Mouse (Mus musculus): ENCODE results near the gene Tex21. TPM values are rescaled to one million over a fixed set of nuclear protein-coding genes. Genes with fewer than 3 reads are reported as not detected.
A peak's percentile ranks its signal among the peaks of the same experiment; 100 is the strongest.

The Tex21 gene
- polyA plus RNA-seq, 1 experiment from 2014 or later: not detected

DNA sequence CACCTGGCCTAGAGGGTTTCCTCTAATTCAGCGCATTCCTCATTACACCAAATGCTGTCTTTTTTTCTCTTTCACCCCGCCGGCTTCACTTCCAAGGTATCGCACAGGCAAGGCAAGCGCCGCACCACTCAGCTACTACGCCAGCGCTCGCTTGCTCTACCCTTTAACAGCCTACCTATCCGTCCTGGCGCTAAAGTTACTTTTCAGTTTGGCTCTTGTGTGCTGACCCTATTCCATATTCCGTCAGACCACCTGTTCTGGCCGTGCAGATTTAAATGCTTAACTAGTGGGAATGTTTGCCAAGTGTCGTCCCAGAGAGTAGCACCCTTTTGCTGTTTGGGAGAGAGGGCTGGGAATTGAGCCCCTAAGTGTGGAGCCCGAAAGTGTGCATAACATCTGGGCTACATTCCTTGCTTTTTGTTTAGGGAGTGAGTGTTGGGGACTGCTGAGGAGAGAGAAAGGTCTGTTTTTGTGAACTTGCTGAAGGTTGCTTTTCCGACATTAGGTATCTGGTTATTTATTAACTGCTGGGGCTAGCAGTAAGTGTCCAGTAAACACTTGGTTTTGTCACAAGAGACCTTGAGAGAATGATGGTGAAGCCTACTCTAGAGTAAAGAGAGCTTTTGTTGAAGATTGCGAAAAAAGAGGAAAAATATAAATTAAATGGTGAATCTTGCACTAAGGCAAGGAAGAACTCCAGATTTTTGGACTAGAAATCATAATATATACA is 9.7 kb upstream of the Tex21 start:
- Histone ChIP-seq H3K27me3 (no peaks in the 10 kb centered on the region), H3K9me3 (replicated peaks) (no peaks in the 10 kb centered on the region), H3K27ac (peak overlapping the region; percentile 92), H3K4me1 (peaks cover 23% of the 10 kb centered on the region), H3K4me3 (replicated peaks) (peak overlapping the region; percentile 59), H3K36me3 (no peaks in the 10 kb centered on the region), H3K9ac (peak overlapping the region; percentile 59), H3K4me2 (peak overlapping the region; percentile 78)
- WGBS: 5% methylated on average over 17 of the region's 17 CpGs
- ATAC-seq (replicated peaks; ENCODE audit: low FRiP score): no peak

DNA sequence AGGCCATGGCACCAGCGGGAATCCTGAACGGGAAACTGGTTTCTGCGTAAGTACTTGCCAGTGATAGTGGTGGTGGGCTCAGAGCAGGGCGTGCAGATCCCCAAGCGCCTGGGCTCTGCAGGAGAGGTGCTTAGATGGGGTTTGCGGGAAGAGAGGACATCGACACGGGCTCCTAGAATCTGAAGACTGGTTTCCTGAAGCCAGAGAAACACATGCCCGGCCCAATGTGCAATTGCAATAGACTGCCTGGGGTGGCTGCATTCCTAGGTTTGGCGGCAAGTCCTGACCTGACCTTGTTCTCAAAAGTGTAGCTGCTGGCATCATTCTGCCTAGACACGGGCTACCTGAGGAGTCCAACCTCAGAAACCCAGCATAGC is 8.9 kb upstream of the Tex21 start:
- H3K9me3 ChIP-seq (replicated peaks): no peaks in the 10 kb centered on the region
- H3K4me3 ChIP-seq (replicated peaks): peak overlapping the region; percentile 59
- no peaks in the 10 kb centered on the region for H3K36me3 ChIP-seq
- H3K27ac ChIP-seq: peak overlapping the region; percentile 92
- ATAC-seq (replicated peaks; ENCODE audit: low FRiP score): no peak; the same call in none of the 2 replicates
- peak overlapping the region; percentile 78 for H3K4me2 ChIP-seq
- under 1% methylated on average over 11 of the region's 11 CpGs for WGBS
- H3K27me3 ChIP-seq: no peaks in the 10 kb centered on the region
- peak overlapping the region; percentile 59 for H3K9ac ChIP-seq
- peaks cover 23% of the 10 kb centered on the region for H3K4me1 ChIP-seq

DNA sequence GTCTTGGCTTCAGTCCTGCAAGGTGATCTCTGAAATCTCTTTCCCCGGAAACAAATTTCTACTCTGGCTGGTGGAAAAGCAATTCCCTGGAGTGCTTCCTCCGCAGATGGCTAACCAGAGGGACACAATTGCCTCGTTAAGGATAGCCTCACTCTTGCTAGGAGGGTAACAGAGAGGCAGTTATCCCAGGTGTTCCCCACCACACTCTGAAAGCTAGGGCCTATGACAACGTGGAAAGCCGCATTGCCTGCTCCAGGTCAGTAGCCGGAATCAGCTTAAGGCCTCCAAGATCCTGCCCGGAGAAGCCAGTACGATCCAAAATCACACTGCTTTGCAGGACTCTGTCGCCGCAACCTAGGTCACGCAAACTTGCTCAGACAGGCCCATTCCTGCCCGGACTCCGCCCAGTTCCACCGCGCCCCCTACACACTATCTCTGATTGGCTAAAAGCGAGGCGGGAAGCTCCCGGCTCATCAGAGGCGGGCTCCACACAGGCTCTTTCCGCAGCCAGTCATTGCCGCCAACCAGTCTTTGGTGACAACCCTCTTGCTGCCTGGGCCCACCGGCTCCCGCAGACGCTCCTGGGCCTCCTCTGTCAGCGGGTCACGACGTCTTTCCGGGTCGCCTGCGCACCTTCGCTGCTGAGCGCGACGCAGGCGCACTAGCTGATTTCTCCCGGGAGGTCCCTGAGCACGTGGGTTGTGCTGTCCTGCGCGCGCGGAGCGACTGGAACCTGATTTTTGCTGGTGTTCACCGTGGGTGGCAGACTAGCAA is 8.4 kb upstream of the Tex21 start, which contains the start of gene Mthfd1:
Gene Mthfd1, plus strand, starts transcription at position 574 of the 774 bp plus-strand sequence.
- peak within 1 kb of the TSS; percentile 59 for H3K9ac ChIP-seq
- H3K4me3 ChIP-seq (replicated peaks): peak within 1 kb of the TSS; percentile 59
- peaks cover 23% of the 10 kb centered on the region for H3K4me1 ChIP-seq
- no peaks in the 10 kb centered on the region for H3K27me3 ChIP-seq
- H3K9me3 ChIP-seq (replicated peaks): no peaks in the 10 kb centered on the region
- H3K27ac ChIP-seq: peak within 1 kb of the TSS; percentile 92
- peak; percentile 99 for ATAC-seq (replicated peaks; ENCODE audit: low FRiP score)
- 2% methylated on average over 43 of the region's 43 CpGs for WGBS
- peak within 1 kb of the TSS; percentile 78 for H3K4me2 ChIP-seq
- H3K36me3 ChIP-seq: no peaks in the 10 kb centered on the region

DNA sequence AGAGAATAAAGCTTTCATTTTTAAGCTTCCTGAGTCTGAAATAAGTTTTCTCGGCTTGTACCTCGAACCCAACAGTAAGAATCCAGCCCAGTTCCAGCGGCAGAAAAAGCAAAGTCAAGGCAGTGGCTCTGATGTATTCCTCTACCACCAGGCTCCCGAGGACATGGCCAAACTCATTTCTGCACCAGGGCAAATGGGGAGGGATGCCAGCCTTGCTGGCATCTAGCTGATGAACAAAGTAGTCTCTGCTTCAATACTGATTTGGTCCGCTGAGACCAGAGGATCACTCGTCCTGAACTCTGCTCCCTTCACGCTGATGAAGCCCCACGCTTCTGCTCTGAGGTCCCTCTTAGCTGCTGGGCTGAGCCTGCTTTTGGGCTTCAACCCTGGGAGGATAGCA is 7.4 kb upstream of the Tex21 start:
- WGBS: 76% methylated on average over 8 of the region's 8 CpGs
- Histone ChIP-seq H3K9ac (peak overlapping the region; percentile 59; the same call in 1 of the 2 replicates), H3K4me1 (peaks cover 23% of the 10 kb centered on the region), H3K27me3 (no peaks in the 10 kb centered on the region), H3K4me2 (no peak overlapping the region), H3K4me3 (replicated peaks) (no peak overlapping the region), H3K9me3 (replicated peaks) (no peaks in the 10 kb centered on the region), H3K36me3 (no peaks in the 10 kb centered on the region), H3K27ac (0 out of 2 replicates have a peak overlapping the region, but pooled peaks have one; percentile 92)
- no peak for ATAC-seq (replicated peaks; ENCODE audit: low FRiP score)

DNA sequence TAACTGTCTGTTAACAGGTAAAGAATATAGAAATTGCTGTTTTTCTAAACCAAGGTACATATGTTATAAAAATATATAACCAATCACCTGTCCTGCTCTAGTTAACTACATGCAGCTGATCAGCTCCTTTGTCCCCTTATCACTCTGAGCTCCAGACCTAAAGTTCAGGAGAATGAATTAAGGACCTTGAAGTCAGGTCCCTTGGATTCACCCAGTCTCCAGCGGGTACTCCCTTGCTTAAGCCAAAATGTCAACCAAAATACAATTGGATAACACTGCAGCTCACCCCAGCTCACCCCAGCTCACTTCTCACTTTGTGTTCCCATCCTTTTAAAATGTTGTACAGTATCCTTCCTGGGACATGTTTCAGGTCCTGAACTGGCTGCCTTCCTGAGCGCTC is 7.0 kb upstream of the Tex21 start:
- Histone ChIP-seq H3K4me3 (replicated peaks) (no peak overlapping the region), H3K4me2 (no peak overlapping the region), H3K27me3 (no peaks in the 10 kb centered on the region), H3K36me3 (no peaks in the 10 kb centered on the region), H3K27ac (no peak overlapping the region), H3K4me1 (peaks cover 23% of the 10 kb centered on the region), H3K9ac (no peak overlapping the region), H3K9me3 (replicated peaks) (no peaks in the 10 kb centered on the region)
- no peak for ATAC-seq (replicated peaks; ENCODE audit: low FRiP score)
- 85% methylated on average over 2 of the region's 2 CpGs for WGBS

DNA sequence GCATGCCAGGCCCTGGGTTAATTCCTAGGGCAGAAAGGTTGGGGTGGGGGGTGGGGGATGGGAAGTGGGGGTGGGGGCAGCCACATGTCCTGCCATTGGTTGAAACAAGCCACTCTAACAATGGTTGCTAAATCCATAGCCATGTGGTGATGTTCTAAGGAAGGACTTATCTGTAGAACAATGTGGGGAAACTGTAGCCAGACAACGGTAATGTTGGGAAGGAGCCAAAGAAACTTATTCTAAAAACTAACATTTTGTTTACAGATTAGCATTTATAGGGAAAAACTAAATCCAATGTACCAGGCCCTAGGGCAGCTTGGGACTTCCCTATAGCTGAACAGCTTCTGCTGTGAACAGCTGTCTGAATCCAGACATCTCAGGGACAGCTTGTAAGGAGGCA is 6.5 kb upstream of the Tex21 start:
- Histone ChIP-seq H3K9ac (no peak overlapping the region), H3K27ac (no peak overlapping the region), H3K4me1 (peaks cover 23% of the 10 kb centered on the region), H3K4me2 (no peak overlapping the region), H3K4me3 (replicated peaks) (no peak overlapping the region), H3K27me3 (no peaks in the 10 kb centered on the region), H3K36me3 (no peaks in the 10 kb centered on the region), H3K9me3 (replicated peaks) (no peaks in the 10 kb centered on the region)
- no peak for ATAC-seq (replicated peaks; ENCODE audit: low FRiP score)
- WGBS: 83% methylated on average over 1 of the region's 1 CpGs

DNA sequence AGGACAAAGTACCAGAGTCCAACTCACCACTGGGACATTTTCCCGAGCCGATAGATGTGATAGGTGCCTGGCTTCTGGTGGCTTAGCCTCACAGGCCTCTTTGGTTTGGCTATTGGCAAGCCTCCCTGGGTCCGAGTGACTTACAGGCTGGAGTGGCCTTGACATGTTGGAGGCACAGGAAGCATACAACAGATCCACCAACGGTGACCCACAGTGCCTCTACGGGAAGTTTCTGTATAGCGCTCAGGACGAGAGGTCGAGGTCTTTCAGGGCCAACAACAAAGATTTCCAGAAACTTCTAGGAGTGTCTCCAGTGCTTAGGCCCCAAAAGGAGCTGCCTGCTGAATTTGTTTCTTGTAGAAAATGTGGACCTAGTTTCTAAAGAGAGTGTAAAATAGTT is 1.6 kb downstream of the Tex21 start:
- Histone ChIP-seq H3K9ac (no peak overlapping the region), H3K27me3 (no peaks in the 10 kb centered on the region), H3K9me3 (replicated peaks) (no peaks in the 10 kb centered on the region), H3K36me3 (no peaks in the 10 kb centered on the region), H3K4me3 (replicated peaks) (no peak overlapping the region), H3K27ac (no peak overlapping the region), H3K4me2 (no peak overlapping the region), H3K4me1 (no peaks in the 10 kb centered on the region)
- WGBS: 85% methylated on average over 8 of the region's 8 CpGs
- ATAC-seq (replicated peaks; ENCODE audit: low FRiP score): no peak

DNA sequence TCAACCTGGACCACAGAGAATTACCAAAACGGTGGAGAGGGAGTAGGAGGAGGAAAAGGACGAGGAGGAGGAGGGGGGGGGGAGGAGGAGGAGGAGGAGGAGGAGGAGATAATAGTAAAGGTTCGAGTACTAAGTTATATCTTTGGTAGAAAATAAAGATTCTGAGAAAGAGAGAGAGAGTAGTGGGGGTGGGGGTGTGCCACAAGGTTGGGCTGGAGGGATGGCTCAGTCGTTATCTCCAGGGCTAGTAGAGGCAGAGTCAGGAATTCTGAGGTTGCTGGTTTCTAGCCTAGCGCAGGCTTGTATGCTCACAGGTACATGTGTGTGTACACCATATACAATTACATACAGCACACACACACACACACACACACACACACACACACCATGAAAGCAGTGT is 4.7 kb downstream of the Tex21 start:
- no peak overlapping the region for H3K4me3 ChIP-seq (replicated peaks)
- ATAC-seq (replicated peaks; ENCODE audit: low FRiP score): no peak
- no peaks in the 10 kb centered on the region for H3K4me1 ChIP-seq
- no peaks in the 10 kb centered on the region for H3K36me3 ChIP-seq
- H3K9ac ChIP-seq: no peak overlapping the region
- H3K27ac ChIP-seq: no peak overlapping the region
- H3K4me2 ChIP-seq: no peak overlapping the region
- 48% methylated on average over 5 of the region's 5 CpGs for WGBS
- H3K9me3 ChIP-seq (replicated peaks): no peaks in the 10 kb centered on the region
- no peaks in the 10 kb centered on the region for H3K27me3 ChIP-seq

DNA sequence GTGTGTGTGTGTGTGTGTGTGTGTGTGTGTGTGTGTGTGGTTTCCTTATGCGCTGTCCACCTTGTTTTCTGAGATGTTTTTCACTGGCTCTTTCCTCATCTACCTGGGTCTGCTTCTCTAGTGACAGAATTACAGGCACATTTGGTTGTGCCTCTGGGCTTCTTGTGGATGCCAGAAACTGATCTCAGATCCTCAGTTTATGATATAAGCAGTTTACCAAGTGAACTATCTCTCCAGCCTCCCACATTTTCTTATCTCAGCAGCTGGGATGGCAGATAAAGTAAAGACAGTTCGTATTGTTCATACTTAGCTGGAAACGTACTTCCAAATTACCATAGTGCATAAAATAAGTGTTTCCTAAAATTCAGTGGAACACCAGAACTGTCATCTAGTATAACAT is 5.5 kb downstream of the Tex21 start:
- Histone ChIP-seq H3K4me3 (replicated peaks) (no peak overlapping the region), H3K4me2 (no peak overlapping the region), H3K9me3 (replicated peaks) (no peaks in the 10 kb centered on the region), H3K27ac (no peak overlapping the region), H3K27me3 (no peaks in the 10 kb centered on the region), H3K4me1 (no peaks in the 10 kb centered on the region), H3K9ac (no peak overlapping the region), H3K36me3 (no peaks in the 10 kb centered on the region)
- WGBS: 84% methylated on average over 3 of the region's 3 CpGs
- no peak for ATAC-seq (replicated peaks; ENCODE audit: low FRiP score)

DNA sequence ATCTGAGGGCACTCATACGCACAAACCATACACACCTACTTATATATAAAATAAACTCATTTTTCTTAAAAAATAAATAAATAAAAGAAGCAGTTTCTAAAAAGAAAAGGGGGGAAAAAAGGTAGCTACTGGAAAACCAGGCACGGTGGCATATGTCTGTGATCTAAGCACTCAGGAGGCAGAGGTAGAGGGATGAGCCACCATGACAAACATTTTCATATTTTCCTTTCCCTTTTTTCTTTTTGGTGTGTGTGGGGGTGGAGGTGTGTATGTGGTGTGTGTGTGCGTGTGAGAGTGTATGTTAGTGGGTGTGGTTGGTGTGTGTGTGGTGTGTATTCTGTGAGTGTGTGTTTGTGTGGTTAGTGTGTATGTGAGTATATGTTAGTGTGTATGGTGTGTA is 5.9 kb downstream of the Tex21 start:
- H3K27me3 ChIP-seq: no peaks in the 10 kb centered on the region
- 93% methylated on average over 3 of the region's 3 CpGs for WGBS
- no peak overlapping the region for H3K4me2 ChIP-seq
- ATAC-seq (replicated peaks; ENCODE audit: low FRiP score): no peak
- H3K4me3 ChIP-seq (replicated peaks): no peak overlapping the region
- H3K4me1 ChIP-seq: no peaks in the 10 kb centered on the region
- no peak overlapping the region for H3K27ac ChIP-seq
- H3K9me3 ChIP-seq (replicated peaks): no peaks in the 10 kb centered on the region
- no peak overlapping the region for H3K9ac ChIP-seq
- H3K36me3 ChIP-seq: no peaks in the 10 kb centered on the region

DNA sequence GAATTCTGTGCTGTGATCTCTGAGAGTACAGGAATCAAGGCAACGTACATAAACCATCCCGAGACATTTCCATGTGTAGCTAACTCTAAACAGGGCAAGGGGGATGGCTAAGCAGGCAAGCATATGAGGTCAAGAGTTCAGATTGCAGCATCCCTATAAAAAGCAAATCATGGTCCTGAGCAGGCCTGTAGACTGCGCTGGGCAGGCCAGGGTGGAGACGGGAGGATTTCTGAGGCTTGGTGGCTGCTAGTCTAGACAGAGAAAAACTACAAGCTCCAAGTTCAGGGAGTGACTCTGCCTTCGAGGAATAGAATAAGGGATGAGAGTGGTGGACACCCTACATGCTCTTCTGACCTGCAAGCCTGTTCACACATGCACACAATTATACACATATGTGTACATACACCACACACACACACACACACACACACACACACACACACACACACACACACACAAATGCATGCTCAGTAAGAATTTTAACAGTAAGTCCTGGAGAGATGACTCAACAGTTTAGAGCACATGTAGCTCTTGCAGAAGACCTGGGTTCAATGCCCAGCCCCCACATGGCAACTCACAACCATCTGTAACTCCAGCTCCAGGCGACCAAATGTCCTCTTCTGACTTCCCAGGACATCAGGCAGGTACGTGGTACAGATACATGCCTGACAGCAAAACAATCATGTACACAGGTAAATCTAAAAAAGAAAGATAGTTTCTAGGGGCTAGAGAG is 6.5 kb downstream of the Tex21 start:
- Histone ChIP-seq H3K9me3 (replicated peaks) (no peaks in the 10 kb centered on the region), H3K36me3 (no peaks in the 10 kb centered on the region), H3K27ac (no peak overlapping the region), H3K9ac (no peak overlapping the region), H3K4me3 (replicated peaks) (no peak overlapping the region), H3K4me2 (no peak overlapping the region), H3K27me3 (no peaks in the 10 kb centered on the region), H3K4me1 (no peaks in the 10 kb centered on the region)
- no peak for ATAC-seq (replicated peaks; ENCODE audit: low FRiP score)
- 62% methylated on average over 7 of the region's 7 CpGs for WGBS
